Comparison of ENCODE assay signal across 10 mouse cellular contexts in genomic region chr9:9372594-9372993, GRCm38 (mm10).
DNase-seq lines count a peak whose midpoint lies in the region; ATAC-seq and TF ChIP-seq lines count a peak whose summit lies in the region.
"Had no signal": no experiment of that assay in that cellular context is flagged by ENCODE, and none has a peak within 500 bp of the region (broad histone marks: within the 10 kb centered on the region; RNA-seq: fewer than 3 reads in every experiment).

No protein-coding gene starts in this region.

- H3K27ac ChIP-seq in heart, postnatal 0 days (ENCODE audit: low read depth), result no peak overlapping the region
- no peak overlapping the region for H3K27ac ChIP-seq in midbrain, postnatal 0 days (ENCODE audit: low read depth, low read length)
- no peak overlapping the region for H3K27ac ChIP-seq in midbrain, embryonic 15.5 days
- no peak overlapping the region for H3K27ac ChIP-seq in embryonic facial prominence, embryonic 14.5 days (replicated peaks; ENCODE audit: low read depth, low read length)
- no peak overlapping the region for H3K27ac ChIP-seq in small intestine, adult 2 months (ENCODE audit: insufficient read depth, low read depth, low read length)
- H3K27ac ChIP-seq: limb, embryonic 15.5 days had no signal

- no peaks in the 10 kb centered on the region for H3K27me3 ChIP-seq in heart, postnatal 0 days (ENCODE audit: control insufficient read depth, insufficient read depth, low read length)
- H3K27me3 ChIP-seq in midbrain, postnatal 0 days (ENCODE audit: insufficient read depth, low read length), result no peaks in the 10 kb centered on the region
- no peaks in the 10 kb centered on the region for H3K27me3 ChIP-seq in midbrain, embryonic 15.5 days (replicated peaks)
- H3K27me3 ChIP-seq in embryonic facial prominence, embryonic 14.5 days (replicated peaks; ENCODE audit: control insufficient read depth, insufficient read depth, low read length), result no peaks in the 10 kb centered on the region
- H3K27me3 ChIP-seq in small intestine, adult 2 months (ENCODE audit: control insufficient read depth, insufficient read depth, low read length), result no peaks in the 10 kb centered on the region
- H3K27me3 ChIP-seq: limb, embryonic 15.5 days had no signal

- intact Hi-C loops in heart, postnatal 36 days (cut with DNase I), result loop anchor here (5.0 kb wide), 1 partner anchor 135 kb away; the partner anchor contains the start of gene Arhgap42

- 43% methylated on average over 1 of the region's 1 CpGs for WGBS in heart, postnatal 0 days
- 55% methylated on average over 1 of the region's 1 CpGs for WGBS in midbrain, postnatal 0 days
- WGBS in midbrain, embryonic 15.5 days, result 39% methylated on average over 1 of the region's 1 CpGs
- 50% methylated on average over 1 of the region's 1 CpGs for WGBS in embryonic facial prominence, embryonic 14.5 days
- WGBS in small intestine, adult 2 months, result 53% methylated on average over 1 of the region's 1 CpGs

- no peak overlapping the region for H3K4me3 ChIP-seq in heart, postnatal 0 days (ENCODE audit: low read depth, low read length)
- no peak overlapping the region for H3K4me3 ChIP-seq in midbrain, postnatal 0 days (ENCODE audit: low read depth, low read length)
- H3K4me3 ChIP-seq in midbrain, embryonic 15.5 days, result no peak overlapping the region
- no peak overlapping the region for H3K4me3 ChIP-seq in embryonic facial prominence, embryonic 14.5 days (ENCODE audit: low read depth, low read length)
- no peak overlapping the region for H3K4me3 ChIP-seq in small intestine, adult 2 months (ENCODE audit: low read depth, low read length)
- H3K4me3 ChIP-seq: limb, embryonic 15.5 days had no signal

- TF ChIP-seq POLR2A in small intestine, adult 2 months (IDR thresholded peaks at IDR 0.05; ENCODE audit: low read depth, low read length), result no peak

- H3K4me1 ChIP-seq in heart, postnatal 0 days (ENCODE audit: control insufficient read depth, insufficient read depth), result no peaks in the 10 kb centered on the region
- H3K4me1 ChIP-seq in midbrain, postnatal 0 days (ENCODE audit: insufficient read depth, low read length), result no peaks in the 10 kb centered on the region
- H3K4me1 ChIP-seq in midbrain, embryonic 15.5 days, result no peaks in the 10 kb centered on the region
- no peaks in the 10 kb centered on the region for H3K4me1 ChIP-seq in embryonic facial prominence, embryonic 14.5 days (ENCODE audit: control insufficient read depth, insufficient read depth, low read length)
- no peaks in the 10 kb centered on the region for H3K4me1 ChIP-seq in small intestine, adult 2 months (ENCODE audit: control insufficient read depth, insufficient read depth, insufficient read length, low read length)
- H3K4me1 ChIP-seq: limb, embryonic 15.5 days had no signal

- DNase-seq in heart, postnatal 0 days (ENCODE audit: low spot score), result no peak
- DNase-seq in heart, postnatal 36 days, result no peak
- DNase-seq in midbrain, postnatal 0 days (ENCODE audit: low spot score), result peak; percentile 14
- DNase-seq in embryonic facial prominence, embryonic 14.5 days (ENCODE audit: low spot score), result peak; percentile 30
- DNase-seq in gastrocnemius, postnatal 4 days (ENCODE audit: low spot score in 2 of 2), result no peak
- DNase-seq in right cerebral cortex, postnatal 36 days (ENCODE audit: low spot score in 2 of 2), result no peak
- DNase-seq: cerebellum, adult 9-11 months had no signal

- no peaks in the 10 kb centered on the region for H3K36me3 ChIP-seq in heart, postnatal 0 days (replicated peaks; ENCODE audit: control insufficient read depth, insufficient read depth, low read length)
- no peaks in the 10 kb centered on the region for H3K36me3 ChIP-seq in midbrain, postnatal 0 days (ENCODE audit: insufficient read depth, low read length)
- no peaks in the 10 kb centered on the region for H3K36me3 ChIP-seq in midbrain, embryonic 15.5 days (replicated peaks)
- no peaks in the 10 kb centered on the region for H3K36me3 ChIP-seq in embryonic facial prominence, embryonic 14.5 days (ENCODE audit: control insufficient read depth, insufficient read depth, low read length)
- H3K36me3 ChIP-seq in small intestine, adult 2 months (ENCODE audit: control insufficient read depth, insufficient read depth, low read length), result no peaks in the 10 kb centered on the region
- H3K36me3 ChIP-seq: limb, embryonic 15.5 days had no signal

- H3K9ac ChIP-seq in heart, postnatal 0 days (replicated peaks; ENCODE audit: low read depth, low read length), result no peak overlapping the region
- no peak overlapping the region for H3K9ac ChIP-seq in midbrain, postnatal 0 days (replicated peaks; ENCODE audit: low read length, poor library complexity, severe bottlenecking)
- H3K9ac ChIP-seq in midbrain, embryonic 15.5 days, result no peak overlapping the region
- H3K9ac ChIP-seq in embryonic facial prominence, embryonic 14.5 days (ENCODE audit: low read depth, low read length), result no peak overlapping the region
- H3K9ac ChIP-seq: limb, embryonic 15.5 days had no signal

- no peaks in the 10 kb centered on the region for H3K9me3 ChIP-seq in heart, postnatal 0 days (replicated peaks; ENCODE audit: control insufficient read depth, low read length)
- H3K9me3 ChIP-seq in midbrain, postnatal 0 days (ENCODE audit: low read length), result no peaks in the 10 kb centered on the region
- no peaks in the 10 kb centered on the region for H3K9me3 ChIP-seq in midbrain, embryonic 15.5 days
- H3K9me3 ChIP-seq in embryonic facial prominence, embryonic 14.5 days (ENCODE audit: control insufficient read depth, low read length), result no peaks in the 10 kb centered on the region
- H3K9me3 ChIP-seq: limb, embryonic 15.5 days had no signal

- TF ChIP-seq CTCF in heart, postnatal 0 days (IDR thresholded peaks at IDR 0.05; ENCODE audit: low read depth), result peak; percentile 53
- TF ChIP-seq CTCF in midbrain, postnatal 0 days (IDR thresholded peaks at IDR 0.05), result peak; percentile 62
- peak; percentile 27; the same call in 1 of the 2 replicates for TF ChIP-seq CTCF in small intestine, adult 2 months (IDR thresholded peaks at IDR 0.05; ENCODE audit: extremely low read depth, insufficient read length, insufficient replicate concordance, low read depth, low read length)

- no peak overlapping the region for H3K4me2 ChIP-seq in heart, postnatal 0 days (ENCODE audit: low read depth, low read length)
- H3K4me2 ChIP-seq in midbrain, postnatal 0 days (ENCODE audit: low read depth, low read length, poor library complexity, severe bottlenecking), result no peak overlapping the region
- no peak overlapping the region for H3K4me2 ChIP-seq in midbrain, embryonic 15.5 days
- no peak overlapping the region for H3K4me2 ChIP-seq in embryonic facial prominence, embryonic 14.5 days (ENCODE audit: low read depth, low read length)
- H3K4me2 ChIP-seq: limb, embryonic 15.5 days had no signal

- ATAC-seq in heart, postnatal 0 days (ENCODE audit: insufficient read depth, low read depth), result peak; percentile 71; the same call in 1 of the 2 replicates
- ATAC-seq in midbrain, postnatal 0 days (ENCODE audit: low FRiP score), result no peak
- ATAC-seq in midbrain, embryonic 15.5 days (replicated peaks), result no peak
- ATAC-seq in embryonic facial prominence, embryonic 14.5 days (ENCODE audit: low read depth), result 0 out of 2 replicates have a peak, but pooled peaks have one; percentile 37

- TF ChIP-seq EP300 in heart, postnatal 0 days (IDR thresholded peaks at IDR 0.05; ENCODE audit: low read depth), result no peak

Comparison
In these comparisons a context has a peak if more than half of its experiments do, and no peak if none do; other contexts are left out.
1. ATAC-seq: peak in heart, postnatal 0 days (single experiment) and embryonic facial prominence, embryonic 14.5 days (single experiment); none in midbrain, postnatal 0 days (single experiment) and midbrain, embryonic 15.5 days (single experiment).
2. DNase-seq: peak in midbrain, postnatal 0 days (single experiment) and embryonic facial prominence, embryonic 14.5 days (single experiment); none in heart, postnatal 0 days (single experiment), heart, postnatal 36 days (0 of 2), gastrocnemius, postnatal 4 days (0 of 2) and right cerebral cortex, postnatal 36 days (0 of 2).
3. Peak in every context shown above with its lines, with median percentiles within 50 percentile points of each other: CTCF ChIP-seq.